Mouse (Mus musculus) gastrocnemius, adult 2 months (tissue): ENCODE data around the gene Tbk1. TPM values are rescaled to one million over a fixed set of nuclear protein-coding genes. Genes with fewer than 3 reads are reported as not detected.

Experiments
- DNase-seq: peaks from one replicate; pipeline ENCODE4 v3.0.0; 2022
- H3K27ac ChIP-seq: fragments of 200-600 bp; 2 replicates; pipeline ENCODE4 v1.8.1; 2022; ENCODE audit warnings: mild to moderate bottlenecking
- H3K4me3 ChIP-seq: fragments of 200-600 bp; 2 replicates; pipeline ENCODE4 v1.8.1; 2022; ENCODE audit warnings: mild to moderate bottlenecking, moderate library complexity
- CTCF ChIP-seq: fragments of 200-600 bp; IDR thresholded peaks from 2 replicates; pipeline ENCODE4 v1.8.1; 2022; ENCODE audit warnings: antibody characterized with exemption, mild to moderate bottlenecking, moderate library complexity
- intact Hi-C: fragments of 180-260 bp; cut with DNase I; formaldehyde crosslinking; loops from one replicate; pipeline ENCODE4 v1.15.1; 2025
- total RNA-seq, 2 experiments: library from RNA; stranded (reverse); gene quantifications; 2 replicates each; pipeline ENCODE4 v1.2.3; 2021

The Tbk1 gene
- total RNA-seq, 2 experiments from 2014 or later = 11.5 to 12.0 TPM

DNA sequence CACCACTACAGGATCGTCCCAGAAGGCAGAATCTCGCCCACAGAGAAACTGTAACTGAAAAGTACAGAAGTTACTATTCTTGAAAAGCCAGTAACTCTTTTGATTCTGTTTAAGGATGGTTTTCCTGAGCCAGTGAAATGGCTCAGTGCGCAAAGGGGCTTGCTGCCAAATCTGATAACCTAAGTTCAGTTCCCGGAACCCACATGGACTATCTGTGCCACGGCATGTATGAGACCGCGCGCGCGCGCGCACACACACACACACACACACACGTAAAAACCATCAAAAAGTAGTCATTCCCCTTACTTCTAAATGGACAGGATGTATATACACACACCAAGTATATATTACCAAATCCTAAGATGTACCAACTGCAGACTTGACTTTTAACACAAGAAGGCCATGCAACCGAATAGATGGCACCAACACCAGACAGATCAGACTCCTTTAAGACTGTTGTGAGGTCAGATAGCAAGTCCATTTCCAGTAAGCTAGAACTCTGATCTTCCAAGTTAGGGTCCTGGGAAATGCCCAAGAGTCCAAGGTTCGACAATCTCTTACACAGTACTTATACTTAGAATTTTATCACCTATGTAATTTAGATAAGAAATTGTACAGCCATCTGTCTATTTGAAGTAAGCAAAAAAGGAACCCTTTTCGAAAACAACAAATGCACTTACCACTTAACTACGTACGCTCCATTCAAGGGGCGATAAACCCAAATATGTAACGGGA is 1.4 kb downstream of the Tbk1 start:
- intact Hi-C loops = loop anchor here (5.0 kb wide), 1 partner anchor 42 kb away; the partner anchor contains the start of gene Xpot
- peak overlapping the region; percentile 78 for H3K4me3 ChIP-seq
- no peak for DNase-seq
- TF ChIP-seq CTCF = no peak
- peak overlapping the region; percentile 91 for H3K27ac ChIP-seq

DNA sequence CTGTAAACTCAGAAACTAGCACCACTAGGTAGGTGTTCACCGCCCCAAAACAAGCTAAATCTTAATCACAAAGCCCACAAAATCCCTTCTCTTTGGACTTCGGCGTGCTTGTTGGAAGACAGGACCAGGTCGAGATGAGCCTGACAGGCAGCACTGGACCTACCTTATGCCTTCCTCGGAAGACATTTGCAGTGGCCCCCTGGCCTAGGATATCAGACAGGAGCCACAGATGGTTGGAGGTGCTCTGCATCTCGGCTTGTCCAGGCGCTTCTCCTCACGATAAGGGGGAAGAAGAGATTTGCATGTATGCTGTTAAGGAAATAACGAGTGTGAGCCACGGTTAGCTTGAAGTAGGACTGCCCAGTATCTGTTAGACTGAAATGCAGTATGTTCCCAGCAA is 2.6 kb downstream of the Tbk1 start:
- no peak overlapping the region for H3K27ac ChIP-seq
- no peak for TF ChIP-seq CTCF
- intact Hi-C loops = no loop called here
- H3K4me3 ChIP-seq = no peak overlapping the region
- no peak for DNase-seq

- intact Hi-C loops = no loop called here
- no peak for DNase-seq
- no peak for TF ChIP-seq CTCF
- Histone ChIP-seq H3K27ac (no peak overlapping the region), H3K4me3 (no peak overlapping the region)
Observed at GRCm38 (mm10) chr10:121583016-121583415, 3.6 kb downstream of the Tbk1 start.

DNA sequence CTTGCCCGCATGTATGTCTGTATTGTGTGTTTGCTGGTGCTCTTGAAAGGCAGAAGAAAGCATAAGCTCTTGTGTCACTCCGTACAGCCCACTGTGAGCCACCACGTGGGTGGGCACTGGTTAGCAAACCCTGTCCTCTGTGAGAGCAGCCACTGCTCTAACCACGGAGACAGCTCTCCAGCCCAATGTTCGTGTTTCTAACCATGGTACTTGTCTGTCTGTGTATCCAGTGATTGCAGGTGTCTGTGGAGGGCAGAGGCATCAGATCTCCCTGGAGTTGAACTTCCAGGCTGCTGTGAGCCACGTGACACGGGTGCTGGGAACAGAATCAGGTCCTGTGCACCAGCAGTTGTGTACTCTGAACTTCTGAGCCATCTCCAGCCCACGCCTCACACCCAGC is 4.3 kb downstream of the Tbk1 start:
- no peak overlapping the region for H3K27ac ChIP-seq
- H3K4me3 ChIP-seq = no peak overlapping the region
- TF ChIP-seq CTCF = no peak
- DNase-seq = no peak
- intact Hi-C loops = no loop called here

- no peak for DNase-seq
- intact Hi-C loops = no loop called here
- no peak for TF ChIP-seq CTCF
- H3K4me3 ChIP-seq = no peak overlapping the region
- H3K27ac ChIP-seq = no peak overlapping the region
Observed at GRCm38 (mm10) chr10:121581405-121581804, 5.2 kb downstream of the Tbk1 start.

DNA sequence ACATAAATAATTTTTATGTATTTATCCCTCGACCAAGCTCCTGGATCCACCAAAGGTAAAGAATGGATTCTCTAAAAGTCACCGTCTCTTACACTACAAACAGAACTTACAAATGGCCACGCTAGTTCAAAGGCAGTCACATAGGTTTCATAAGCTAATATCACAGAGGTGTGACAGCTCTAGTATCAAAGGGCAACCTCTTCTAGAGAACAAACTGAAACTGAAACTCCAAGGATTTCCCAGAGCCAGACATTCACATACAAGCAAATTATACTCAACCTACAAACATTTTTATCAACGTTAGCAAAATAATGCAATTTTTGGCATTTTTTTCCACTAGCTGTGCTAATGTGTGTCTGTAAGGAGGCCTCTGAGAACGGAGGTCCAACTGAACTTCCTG is 6.2 kb downstream of the Tbk1 start:
- intact Hi-C loops = no loop called here
- no peak for DNase-seq
- no peak overlapping the region for H3K4me3 ChIP-seq
- TF ChIP-seq CTCF = no peak
- H3K27ac ChIP-seq = no peak overlapping the region

GRCm38 (mm10) chr10:121576372-121576771 is 10.2 kb downstream of the Tbk1 start:
- Histone ChIP-seq H3K27ac (no peak overlapping the region), H3K4me3 (no peak overlapping the region)
- intact Hi-C loops = no loop called here
- DNase-seq = no peak
- no peak for TF ChIP-seq CTCF

GRCm38 (mm10) chr10:121571511-121572147 is 15.0 kb downstream of the Tbk1 start:
- no peak for TF ChIP-seq CTCF

DNA sequence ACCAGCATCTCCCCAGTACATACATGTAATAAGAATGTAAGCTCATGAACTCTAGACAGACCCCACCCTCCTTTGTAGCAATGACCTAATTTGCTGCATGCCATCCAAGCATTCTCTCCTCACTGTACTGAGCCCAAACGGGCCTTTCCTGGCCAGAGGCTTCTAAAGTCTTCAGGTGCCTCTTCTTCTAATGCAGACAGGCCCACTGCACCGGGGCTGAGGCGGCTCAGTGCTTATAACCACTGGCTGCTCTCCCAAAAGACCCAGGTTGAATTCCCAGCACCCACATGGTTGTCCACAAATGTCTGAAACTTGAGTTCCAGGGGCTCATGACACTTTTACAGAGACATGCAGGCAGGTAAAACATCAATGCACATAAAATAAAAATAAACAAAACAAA is 15.6 kb downstream of the Tbk1 start:
- intact Hi-C loops = no loop called here

More at GRCm38 (mm10) chr10:121571511-121572147, 15.0 kb downstream of the Tbk1 start:
- intact Hi-C loops = no loop called here
- H3K4me3 ChIP-seq = no peak overlapping the region
- no peak overlapping the region for H3K27ac ChIP-seq
- no peak for DNase-seq

GRCm38 (mm10) chr10:121569796-121570195 is 16.8 kb downstream of the Tbk1 start:
- intact Hi-C loops = no loop called here
- no peak for DNase-seq
- TF ChIP-seq CTCF = no peak
- H3K27ac ChIP-seq = no peak overlapping the region
- no peak overlapping the region for H3K4me3 ChIP-seq

More for the DNA sequence above, 15.6 kb downstream of the Tbk1 start:
- no peak for DNase-seq
- TF ChIP-seq CTCF = no peak
- Histone ChIP-seq H3K4me3 (no peak overlapping the region), H3K27ac (no peak overlapping the region)

- no peak overlapping the region for H3K27ac ChIP-seq
- no peak overlapping the region for H3K4me3 ChIP-seq
- DNase-seq = no peak
- TF ChIP-seq CTCF = no peak
- intact Hi-C loops = no loop called here
Observed at GRCm38 (mm10) chr10:121569001-121569589, 17.5 kb downstream of the Tbk1 start.

- Histone ChIP-seq H3K4me3 (no peak overlapping the region), H3K27ac (no peak overlapping the region)
- intact Hi-C loops = no loop called here
- no peak for DNase-seq
- no peak for TF ChIP-seq CTCF
Observed at GRCm38 (mm10) chr10:121568534-121568933, 18.1 kb downstream of the Tbk1 start.

DNA sequence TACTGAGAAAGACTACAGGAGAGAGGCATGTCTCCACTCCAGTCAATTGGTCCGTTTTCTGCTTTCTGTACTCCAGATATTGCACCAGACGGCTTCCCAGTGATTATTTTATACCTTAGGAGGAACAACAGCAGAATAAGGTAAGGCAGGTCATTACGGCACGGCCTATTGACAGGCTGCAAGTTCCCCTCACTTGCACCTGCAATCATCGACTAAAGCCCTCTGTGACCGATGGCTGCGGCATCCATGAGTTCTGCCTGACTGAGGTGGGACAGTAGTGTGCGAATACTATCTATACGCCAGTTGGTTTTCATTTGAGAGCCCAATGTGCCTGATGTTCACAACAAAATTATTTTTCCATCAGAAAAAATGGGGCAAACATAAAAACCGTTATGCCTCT is 18.6 kb downstream of the Tbk1 start:
- no peak for TF ChIP-seq CTCF
- no peak for DNase-seq
- Histone ChIP-seq H3K27ac (no peak overlapping the region), H3K4me3 (no peak overlapping the region)
- intact Hi-C loops = no loop called here

- TF ChIP-seq CTCF = no peak
- no peak overlapping the region for H3K27ac ChIP-seq
- DNase-seq = no peak
- H3K4me3 ChIP-seq = no peak overlapping the region
- intact Hi-C loops = no loop called here
Observed at GRCm38 (mm10) chr10:121564447-121564846, 22.1 kb downstream of the Tbk1 start.
